Mouse (Mus musculus): Measurements from ENCODE around the gene Gm10273. TPM values are rescaled to one million over a fixed set of nuclear protein-coding genes. Genes with fewer than 3 reads are reported as not detected.
"Not testable (repeated sequence)": the region's sequence is repeated elsewhere in the genome, so short reads cannot be mapped to it uniquely, and the experiment has no call there.

The Gm10273 gene
- polyA plus RNA-seq (2015; fragmentation: Nextera tagmentation; extraction: Ambion mirVana): 9.1 and 14.0 TPM in 2 replicates

GRCm38 (mm10) chr10:59395461-59395860 lies at the start of gene Gm10273:
Gm10273 (plus strand) TSS chr10:59395632.
- DNase-seq (ENCODE audit: low spot score): not testable (repeated sequence)

- DNase-seq (ENCODE audit: low spot score): no peak
These were observed 48.9 kb upstream of the Gm10273 start for GRCm38 (mm10) chr10:59346560-59346959.

GRCm38 (mm10) chr10:59348200-59348599 lies 47.2 kb upstream of the Gm10273 start:
- no peak for DNase-seq (ENCODE audit: low spot score)

- no peak for DNase-seq (ENCODE audit: low spot score)
These were observed 45.9 kb upstream of the Gm10273 start for GRCm38 (mm10) chr10:59349536-59349935.

- DNase-seq (ENCODE audit: low spot score): no peak
These were observed 42.4 kb upstream of the Gm10273 start for GRCm38 (mm10) chr10:59353065-59353464.

- DNase-seq (ENCODE audit: low spot score): no peak
These were observed 41.3 kb upstream of the Gm10273 start for GRCm38 (mm10) chr10:59354120-59354519.

- no peak for DNase-seq (ENCODE audit: low spot score)
These were observed 40.4 kb upstream of the Gm10273 start for GRCm38 (mm10) chr10:59355020-59355419.

- no peak for DNase-seq (ENCODE audit: low spot score)
These were observed 36.7 kb upstream of the Gm10273 start for GRCm38 (mm10) chr10:59358744-59359143.

GRCm38 (mm10) chr10:59363208-59363607 lies 32.2 kb upstream of the Gm10273 start:
- DNase-seq (ENCODE audit: low spot score): no peak

- no peak for DNase-seq (ENCODE audit: low spot score)
These were observed 30.9 kb upstream of the Gm10273 start for GRCm38 (mm10) chr10:59364551-59364950.

- no peak for DNase-seq (ENCODE audit: low spot score)
These were observed 29.4 kb upstream of the Gm10273 start for GRCm38 (mm10) chr10:59365804-59366589.

- DNase-seq (ENCODE audit: low spot score): no peak
These were observed 28.7 kb upstream of the Gm10273 start for GRCm38 (mm10) chr10:59366746-59367145.

GRCm38 (mm10) chr10:59367206-59367605 lies 28.2 kb upstream of the Gm10273 start:
- DNase-seq (ENCODE audit: low spot score): no peak

- DNase-seq (ENCODE audit: low spot score): no peak
These were observed 26.7 kb upstream of the Gm10273 start for GRCm38 (mm10) chr10:59368729-59369128.

GRCm38 (mm10) chr10:59369426-59369825 lies 26.0 kb upstream of the Gm10273 start:
- DNase-seq (ENCODE audit: low spot score): no peak

- DNase-seq (ENCODE audit: low spot score): no peak
These were observed 17.5 kb upstream of the Gm10273 start for GRCm38 (mm10) chr10:59377906-59378305.

- no peak for DNase-seq (ENCODE audit: low spot score)
These were observed 16.7 kb upstream of the Gm10273 start for GRCm38 (mm10) chr10:59378728-59379127.

- DNase-seq (ENCODE audit: low spot score): no peak
These were observed 15.5 kb upstream of the Gm10273 start for GRCm38 (mm10) chr10:59379927-59380326.

GRCm38 (mm10) chr10:59380411-59380821 lies 15.0 kb upstream of the Gm10273 start:
- DNase-seq (ENCODE audit: low spot score): peak; percentile 9

GRCm38 (mm10) chr10:59381563-59381962 lies 13.9 kb upstream of the Gm10273 start:
- not testable (repeated sequence) for DNase-seq (ENCODE audit: low spot score)

- no peak for DNase-seq (ENCODE audit: low spot score)
These were observed 8.5 kb upstream of the Gm10273 start for GRCm38 (mm10) chr10:59386951-59387350.

- DNase-seq (ENCODE audit: low spot score): no peak
These were observed 5.8 kb upstream of the Gm10273 start for GRCm38 (mm10) chr10:59389652-59390051.

GRCm38 (mm10) chr10:59391907-59392306 lies 3.5 kb upstream of the Gm10273 start:
- peak; percentile 32 for DNase-seq (ENCODE audit: low spot score)

Measured in thymus, postnatal 0 days (tissue).